Mouse (Mus musculus): ENCODE measurements around the gene 4930432M17Rik. TPM values are rescaled to one million over a fixed set of nuclear protein-coding genes. Genes with fewer than 3 reads are reported as not detected.

Gene 4930432M17Rik
- total and polyA plus RNA-seq, 3 experiments: not detected

DNA sequence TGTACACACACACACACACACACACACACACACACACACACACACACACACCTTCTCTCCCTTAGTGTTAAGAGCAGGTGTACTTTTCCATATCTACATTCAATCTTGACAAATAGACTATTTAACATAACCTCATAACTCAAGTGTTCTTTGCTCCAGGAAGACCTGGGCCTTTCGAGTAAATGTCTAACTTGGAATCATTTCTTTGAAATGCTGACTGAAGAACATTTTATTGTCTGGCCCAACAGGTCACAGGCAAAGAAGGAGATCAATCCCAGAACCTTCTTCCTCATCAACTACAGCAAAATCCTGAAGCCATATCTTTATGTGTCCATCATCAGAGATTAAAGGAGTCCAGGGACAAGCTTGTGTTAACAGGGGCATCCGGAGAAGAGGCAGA is 43.9 kb downstream of the 4930432M17Rik start:
- H3K36me3 ChIP-seq (ENCODE audit: control insufficient read depth, insufficient read depth, low read length): no peaks in the 10 kb centered on the region
- no peak overlapping the region for H3K4me3 ChIP-seq
- H3K79me2 ChIP-seq (replicated peaks; ENCODE audit: control insufficient read depth, insufficient read depth, low read length): no peaks in the 10 kb centered on the region
- 87% methylated on average over 2 of the region's 2 CpGs for WGBS
- DNase-seq: no peak
- TF ChIP-seq CTCF (IDR thresholded peaks at IDR 0.05): no peak
- TF ChIP-seq POLR2A (IDR thresholded peaks at IDR 0.05; ENCODE audit: insufficient read depth, low read depth, low read length): no peak
- TF ChIP-seq EP300 (IDR thresholded peaks at IDR 0.05; ENCODE audit: insufficient read depth, low read depth, low read length): no peak
- H3K9ac ChIP-seq (ENCODE audit: low read depth, low read length): no peak overlapping the region
- intact Hi-C loops (cut with DNase I): no loop called here
- no peak overlapping the region for H3K27ac ChIP-seq
- H3K27me3 ChIP-seq (ENCODE audit: control insufficient read depth, insufficient read depth, low read length): no peaks in the 10 kb centered on the region
- H3K4me1 ChIP-seq (ENCODE audit: control insufficient read depth, insufficient read depth, low read length): peaks cover 11% of the 10 kb centered on the region

- Histone ChIP-seq H3K79me2 (replicated peaks; ENCODE audit: control insufficient read depth, insufficient read depth, low read length) (no peaks in the 10 kb centered on the region), H3K36me3 (ENCODE audit: control insufficient read depth, insufficient read depth, low read length) (no peaks in the 10 kb centered on the region), H3K27ac (no peak overlapping the region), H3K4me3 (no peak overlapping the region), H3K27me3 (ENCODE audit: control insufficient read depth, insufficient read depth, low read length) (no peaks in the 10 kb centered on the region), H3K9ac (ENCODE audit: low read depth, low read length) (no peak overlapping the region), H3K4me1 (ENCODE audit: control insufficient read depth, insufficient read depth, low read length) (peaks cover 11% of the 10 kb centered on the region)
- intact Hi-C loops (cut with DNase I): no loop called here
- DNase-seq: no peak
- no peak for TF ChIP-seq POLR2A (IDR thresholded peaks at IDR 0.05; ENCODE audit: insufficient read depth, low read depth, low read length)
- TF ChIP-seq EP300 (IDR thresholded peaks at IDR 0.05; ENCODE audit: insufficient read depth, low read depth, low read length): no peak
- no peak for TF ChIP-seq CTCF (IDR thresholded peaks at IDR 0.05)
Observed at GRCm38 (mm10) chr3:121715336-121715735, 44.8 kb downstream of the 4930432M17Rik start.

DNA sequence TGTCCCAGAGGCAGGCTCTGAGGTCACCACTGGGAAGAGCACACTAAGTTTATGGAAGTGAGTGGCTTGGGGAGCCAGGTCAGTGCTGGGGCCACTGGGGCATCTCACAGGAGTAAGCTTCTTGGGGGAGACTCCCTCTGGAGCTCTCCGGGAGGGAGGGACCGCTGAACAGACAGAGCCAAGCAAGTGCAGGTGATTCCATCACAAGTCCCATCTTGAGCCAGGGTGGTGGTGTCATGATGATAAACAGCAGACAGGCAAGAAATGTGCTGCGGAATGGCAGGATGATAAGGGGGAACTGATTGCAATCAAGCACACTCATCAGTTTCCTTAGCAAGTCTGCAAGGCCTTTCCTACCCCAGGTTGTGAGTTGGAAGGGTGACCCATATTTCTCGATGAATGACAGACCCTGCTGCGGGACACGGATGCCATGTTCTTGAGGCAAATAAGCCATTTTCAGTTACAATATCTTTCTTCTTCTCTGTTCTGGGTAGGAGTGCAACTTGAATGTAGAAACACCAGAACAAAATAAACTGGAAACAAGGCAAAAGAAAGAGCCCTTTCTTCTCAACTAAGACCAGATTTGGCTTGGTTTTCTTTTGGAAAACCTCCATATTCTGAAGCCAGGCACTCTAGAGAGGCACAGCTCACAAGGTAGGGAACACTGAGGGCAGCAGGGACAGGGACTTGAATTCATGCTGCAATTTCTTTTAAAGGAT is 45.3 kb downstream of the 4930432M17Rik start:
- Histone ChIP-seq H3K4me3 (no peak overlapping the region), H3K36me3 (ENCODE audit: control insufficient read depth, insufficient read depth, low read length) (no peaks in the 10 kb centered on the region), H3K79me2 (replicated peaks; ENCODE audit: control insufficient read depth, insufficient read depth, low read length) (no peaks in the 10 kb centered on the region), H3K9ac (ENCODE audit: low read depth, low read length) (no peak overlapping the region), H3K4me1 (ENCODE audit: control insufficient read depth, insufficient read depth, low read length) (peaks cover 11% of the 10 kb centered on the region), H3K27me3 (ENCODE audit: control insufficient read depth, insufficient read depth, low read length) (no peaks in the 10 kb centered on the region), H3K27ac (no peak overlapping the region)
- no peak for DNase-seq
- TF ChIP-seq POLR2A (IDR thresholded peaks at IDR 0.05; ENCODE audit: insufficient read depth, low read depth, low read length) (no peak), CTCF (IDR thresholded peaks at IDR 0.05) (no peak), EP300 (IDR thresholded peaks at IDR 0.05; ENCODE audit: insufficient read depth, low read depth, low read length) (no peak)
- 77% methylated on average over 6 of the region's 6 CpGs for WGBS
- intact Hi-C loops (cut with DNase I): no loop called here

DNA sequence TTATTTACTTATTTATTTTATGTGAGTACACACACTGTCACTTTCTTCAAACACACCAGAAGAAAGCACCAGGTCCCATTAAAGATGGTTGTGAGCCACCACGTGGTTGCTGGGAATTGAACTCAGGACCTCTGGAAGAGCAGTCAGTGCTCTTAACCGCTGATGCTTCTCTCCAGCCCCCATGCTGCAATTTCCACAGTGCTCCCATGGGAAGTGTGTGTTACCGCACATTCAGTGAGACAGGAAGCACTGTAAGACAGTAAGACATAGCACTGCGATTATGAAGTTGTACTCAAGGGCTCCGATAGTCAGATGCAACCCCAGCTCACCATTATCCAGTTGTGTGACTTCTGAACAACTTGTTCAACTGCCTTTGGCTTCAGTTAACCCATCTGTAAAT is 45.9 kb downstream of the 4930432M17Rik start:
- Histone ChIP-seq H3K9ac (ENCODE audit: low read depth, low read length) (no peak overlapping the region), H3K4me3 (no peak overlapping the region), H3K4me1 (ENCODE audit: control insufficient read depth, insufficient read depth, low read length) (peaks cover 9% of the 10 kb centered on the region), H3K36me3 (ENCODE audit: control insufficient read depth, insufficient read depth, low read length) (no peaks in the 10 kb centered on the region), H3K79me2 (replicated peaks; ENCODE audit: control insufficient read depth, insufficient read depth, low read length) (no peaks in the 10 kb centered on the region), H3K27me3 (ENCODE audit: control insufficient read depth, insufficient read depth, low read length) (no peaks in the 10 kb centered on the region), H3K27ac (no peak overlapping the region)
- TF ChIP-seq EP300 (IDR thresholded peaks at IDR 0.05; ENCODE audit: insufficient read depth, low read depth, low read length): no peak
- TF ChIP-seq CTCF (IDR thresholded peaks at IDR 0.05): no peak
- TF ChIP-seq POLR2A (IDR thresholded peaks at IDR 0.05; ENCODE audit: insufficient read depth, low read depth, low read length): no peak
- WGBS: 60% methylated on average over 5 of the region's 5 CpGs
- no peak for DNase-seq
- intact Hi-C loops (cut with DNase I): no loop called here

DNA sequence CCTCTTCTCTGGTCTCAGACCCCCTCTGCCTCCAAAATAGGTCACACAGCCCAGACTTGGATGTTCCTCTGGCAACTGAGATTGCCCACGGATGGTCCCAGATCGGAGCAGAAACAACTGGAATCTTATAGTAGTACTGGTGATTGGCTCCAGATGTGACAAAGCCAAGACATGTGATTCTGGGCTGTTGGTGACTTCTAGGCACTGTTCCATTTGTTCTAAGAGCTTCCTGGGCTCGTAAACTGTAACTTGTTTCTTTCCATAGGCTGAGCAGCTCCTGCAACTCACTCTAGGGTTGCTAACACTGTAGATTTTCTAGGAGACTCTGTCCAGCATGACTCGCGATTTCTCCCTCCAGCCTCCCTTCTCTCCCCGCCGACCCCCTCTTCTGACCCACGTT is 48.1 kb downstream of the 4930432M17Rik start:
- intact Hi-C loops (cut with DNase I): no loop called here
- H3K9ac ChIP-seq (ENCODE audit: low read depth, low read length): no peak overlapping the region
- no peak overlapping the region for H3K4me3 ChIP-seq
- WGBS: 79% methylated on average over 8 of the region's 8 CpGs
- peaks cover 3% of the 10 kb centered on the region for H3K4me1 ChIP-seq (ENCODE audit: control insufficient read depth, insufficient read depth, low read length)
- H3K79me2 ChIP-seq (replicated peaks; ENCODE audit: control insufficient read depth, insufficient read depth, low read length): no peaks in the 10 kb centered on the region
- H3K27ac ChIP-seq: no peak overlapping the region
- TF ChIP-seq POLR2A (IDR thresholded peaks at IDR 0.05; ENCODE audit: insufficient read depth, low read depth, low read length): no peak
- TF ChIP-seq EP300 (IDR thresholded peaks at IDR 0.05; ENCODE audit: insufficient read depth, low read depth, low read length): no peak
- no peak for TF ChIP-seq CTCF (IDR thresholded peaks at IDR 0.05)
- no peak for DNase-seq
- no peaks in the 10 kb centered on the region for H3K27me3 ChIP-seq (ENCODE audit: control insufficient read depth, insufficient read depth, low read length)
- H3K36me3 ChIP-seq (ENCODE audit: control insufficient read depth, insufficient read depth, low read length): no peaks in the 10 kb centered on the region

- Histone ChIP-seq H3K27ac (no peak overlapping the region; the same call in 1 of the 2 replicates), H3K27me3 (ENCODE audit: control insufficient read depth, insufficient read depth, low read length) (peaks cover 1% of the 10 kb centered on the region; the same call in 1 of the 2 replicates), H3K36me3 (ENCODE audit: control insufficient read depth, insufficient read depth, low read length) (no peaks in the 10 kb centered on the region), H3K4me1 (ENCODE audit: control insufficient read depth, insufficient read depth, low read length) (no peaks in the 10 kb centered on the region; the same call in none of the 2 replicates), H3K79me2 (replicated peaks; ENCODE audit: control insufficient read depth, insufficient read depth, low read length) (no peaks in the 10 kb centered on the region), H3K4me3 (no peak overlapping the region), H3K9ac (ENCODE audit: low read depth, low read length) (no peak overlapping the region)
- no peak for DNase-seq
- WGBS: 87% methylated on average over 3 of the region's 3 CpGs
- intact Hi-C loops (cut with DNase I): loop anchor here (5.0 kb wide), 1 partner anchor 82 kb away; no protein-coding TSS in a partner anchor
- no peak for TF ChIP-seq POLR2A (IDR thresholded peaks at IDR 0.05; ENCODE audit: insufficient read depth, low read depth, low read length)
- no peak for TF ChIP-seq CTCF (IDR thresholded peaks at IDR 0.05)
- no peak for TF ChIP-seq EP300 (IDR thresholded peaks at IDR 0.05; ENCODE audit: insufficient read depth, low read depth, low read length)
Observed at GRCm38 (mm10) chr3:121719701-121720100, 49.1 kb downstream of the 4930432M17Rik start.
